Mouse (Mus musculus): ENCODE results near the gene Gbgt1.

DNA sequence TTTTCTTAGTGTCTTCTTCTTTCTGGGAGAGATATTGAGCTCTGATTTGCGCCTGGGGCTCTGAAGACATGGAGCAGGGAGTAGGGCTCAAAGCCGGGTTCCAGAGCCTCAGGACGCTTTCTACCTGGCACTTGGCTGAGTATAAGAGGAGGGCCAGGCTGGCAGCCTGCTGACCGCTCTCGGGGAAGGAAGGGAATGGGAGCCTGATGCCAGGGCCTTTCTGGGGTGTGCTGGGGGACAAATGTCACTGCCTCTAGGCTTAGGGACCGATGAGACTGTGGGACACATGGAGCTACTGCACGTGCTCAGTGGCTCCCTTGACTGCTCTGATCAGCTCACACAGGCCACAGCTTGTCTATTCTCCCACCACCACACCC lies 31.7 kb downstream of the Gbgt1 start:
- TF ChIP-seq CTCF (IDR thresholded peaks at IDR 0.05 in 2 of 3, conservative IDR thresholded peaks at IDR 0.05 in 1 of 3; ENCODE audit: control insufficient read depth in 1 of 3, insufficient read depth in 1 of 3, low read depth in 2 of 3, low read length in 3 of 3, poor library complexity in 1 of 3, severe bottlenecking in 1 of 3) (no peak), SIN3A (IDR thresholded peaks at IDR 0.05; ENCODE audit: low read length) (no peak), EP300 (IDR thresholded peaks at IDR 0.05; ENCODE audit: low read depth in 1 of 2, low read length in 2 of 2) (no peak)

All from MEL (cell line).